Mouse (Mus musculus): ENCODE results near the gene Mxd1. TPM values are rescaled to one million over a fixed set of nuclear protein-coding genes. Genes with fewer than 3 reads are reported as not detected.

Gene Mxd1
- polyA plus RNA-seq, 1 experiment from 2014 or later = 6.4 TPM

GRCm38 (mm10) chr6:86615301-86615700 lies 53.7 kb downstream of the Mxd1 start:
- H3K9ac ChIP-seq (ENCODE audit: low read depth, low read length) = no peak overlapping the region
- H3K27me3 ChIP-seq (ENCODE audit: insufficient read depth, low read length) = no peaks in the 10 kb centered on the region
- 88% methylated on average over 4 of the region's 4 CpGs for WGBS
- no peak overlapping the region for H3K4me2 ChIP-seq (ENCODE audit: low read length)
- TF ChIP-seq CTCF (IDR thresholded peaks at IDR 0.05; ENCODE audit: low read depth) = no peak
- H3K4me1 ChIP-seq (replicated peaks; ENCODE audit: insufficient read depth, low read length) = no peaks in the 10 kb centered on the region
- DNase-seq (ENCODE audit: low spot score) (no peak), ATAC-seq (replicated peaks; ENCODE audit: low FRiP score, low read depth) (no peak)
- no peak overlapping the region for H3K4me3 ChIP-seq (replicated peaks; ENCODE audit: low read depth, low read length)
- no peaks in the 10 kb centered on the region for H3K36me3 ChIP-seq (ENCODE audit: insufficient read depth, low read length)
- H3K9me3 ChIP-seq (replicated peaks; ENCODE audit: low read length) = no peaks in the 10 kb centered on the region
- no peak overlapping the region for H3K27ac ChIP-seq

- Histone ChIP-seq H3K27me3 (ENCODE audit: insufficient read depth, low read length) (no peaks in the 10 kb centered on the region), H3K4me1 (replicated peaks; ENCODE audit: insufficient read depth, low read length) (no peaks in the 10 kb centered on the region), H3K4me3 (replicated peaks; ENCODE audit: low read depth, low read length) (no peak overlapping the region), H3K27ac (0 out of 2 replicates have a peak overlapping the region, but pooled peaks have one; percentile 31), H3K4me2 (ENCODE audit: low read length) (no peak overlapping the region), H3K9ac (ENCODE audit: low read depth, low read length) (no peak overlapping the region), H3K9me3 (replicated peaks; ENCODE audit: low read length) (no peaks in the 10 kb centered on the region), H3K36me3 (ENCODE audit: insufficient read depth, low read length) (no peaks in the 10 kb centered on the region)
- 32% methylated on average over 5 of the region's 5 CpGs for WGBS
- TF ChIP-seq CTCF (IDR thresholded peaks at IDR 0.05; ENCODE audit: low read depth) = no peak
- DNase-seq (ENCODE audit: low spot score) = peak; percentile 9
- ATAC-seq (replicated peaks; ENCODE audit: low FRiP score, low read depth) = peak; percentile 59; the same call in 1 of the 2 replicates
Observed at GRCm38 (mm10) chr6:86610714-86611113, 58.2 kb downstream of the Mxd1 start.

GRCm38 (mm10) chr6:86609235-86609634 lies 59.7 kb downstream of the Mxd1 start:
- no peak for TF ChIP-seq CTCF (IDR thresholded peaks at IDR 0.05; ENCODE audit: low read depth)
- ATAC-seq (replicated peaks; ENCODE audit: low FRiP score, low read depth) (no peak), DNase-seq (ENCODE audit: low spot score) (no peak)
- Histone ChIP-seq H3K9me3 (replicated peaks; ENCODE audit: low read length) (no peaks in the 10 kb centered on the region), H3K36me3 (ENCODE audit: insufficient read depth, low read length) (no peaks in the 10 kb centered on the region), H3K4me3 (replicated peaks; ENCODE audit: low read depth, low read length) (no peak overlapping the region), H3K4me2 (ENCODE audit: low read length) (no peak overlapping the region), H3K9ac (ENCODE audit: low read depth, low read length) (no peak overlapping the region), H3K27ac (no peak overlapping the region), H3K27me3 (ENCODE audit: insufficient read depth, low read length) (no peaks in the 10 kb centered on the region), H3K4me1 (replicated peaks; ENCODE audit: insufficient read depth, low read length) (no peaks in the 10 kb centered on the region)
- WGBS = 93% methylated on average over 6 of the region's 6 CpGs

- 85% methylated on average over 6 of the region's 6 CpGs for WGBS
- Histone ChIP-seq H3K4me2 (ENCODE audit: low read length) (no peak overlapping the region), H3K9ac (ENCODE audit: low read depth, low read length) (no peak overlapping the region), H3K27ac (no peak overlapping the region), H3K9me3 (replicated peaks; ENCODE audit: low read length) (no peaks in the 10 kb centered on the region), H3K27me3 (ENCODE audit: insufficient read depth, low read length) (no peaks in the 10 kb centered on the region), H3K4me1 (replicated peaks; ENCODE audit: insufficient read depth, low read length) (no peaks in the 10 kb centered on the region), H3K4me3 (replicated peaks; ENCODE audit: low read depth, low read length) (no peak overlapping the region), H3K36me3 (ENCODE audit: insufficient read depth, low read length) (no peaks in the 10 kb centered on the region)
- no peak for DNase-seq (ENCODE audit: low spot score)
- TF ChIP-seq CTCF (IDR thresholded peaks at IDR 0.05; ENCODE audit: low read depth) = no peak
- ATAC-seq (replicated peaks; ENCODE audit: low FRiP score, low read depth) = no peak
Observed at GRCm38 (mm10) chr6:86607471-86607870, 61.5 kb downstream of the Mxd1 start.

- H3K9ac ChIP-seq (ENCODE audit: low read depth, low read length) = no peak overlapping the region
- WGBS = 75% methylated on average over 4 of the region's 4 CpGs
- no peak for TF ChIP-seq CTCF (IDR thresholded peaks at IDR 0.05; ENCODE audit: low read depth)
- H3K27ac ChIP-seq = no peak overlapping the region
- no peaks in the 10 kb centered on the region for H3K9me3 ChIP-seq (replicated peaks; ENCODE audit: low read length)
- no peaks in the 10 kb centered on the region for H3K36me3 ChIP-seq (ENCODE audit: insufficient read depth, low read length)
- H3K4me3 ChIP-seq (replicated peaks; ENCODE audit: low read depth, low read length) = no peak overlapping the region
- H3K4me1 ChIP-seq (replicated peaks; ENCODE audit: insufficient read depth, low read length) = no peaks in the 10 kb centered on the region
- DNase-seq (ENCODE audit: low spot score) = no peak
- no peak overlapping the region for H3K4me2 ChIP-seq (ENCODE audit: low read length)
- no peaks in the 10 kb centered on the region for H3K27me3 ChIP-seq (ENCODE audit: insufficient read depth, low read length)
- no peak for ATAC-seq (replicated peaks; ENCODE audit: low FRiP score, low read depth)
Observed at GRCm38 (mm10) chr6:86606289-86606688, 62.7 kb downstream of the Mxd1 start.

- Histone ChIP-seq H3K9ac (ENCODE audit: low read depth, low read length) (no peak overlapping the region), H3K27ac (no peak overlapping the region), H3K9me3 (replicated peaks; ENCODE audit: low read length) (no peaks in the 10 kb centered on the region), H3K4me2 (ENCODE audit: low read length) (no peak overlapping the region), H3K27me3 (ENCODE audit: insufficient read depth, low read length) (no peaks in the 10 kb centered on the region), H3K4me1 (replicated peaks; ENCODE audit: insufficient read depth, low read length) (no peaks in the 10 kb centered on the region), H3K4me3 (replicated peaks; ENCODE audit: low read depth, low read length) (no peak overlapping the region), H3K36me3 (ENCODE audit: insufficient read depth, low read length) (no peaks in the 10 kb centered on the region)
- no peak for TF ChIP-seq CTCF (IDR thresholded peaks at IDR 0.05; ENCODE audit: low read depth)
- no peak; the same call in 1 of the 2 replicates for ATAC-seq (replicated peaks; ENCODE audit: low FRiP score, low read depth)
- no peak for DNase-seq (ENCODE audit: low spot score)
- WGBS = 32% methylated on average over 7 of the region's 7 CpGs
Observed at GRCm38 (mm10) chr6:86605260-86605659, 63.7 kb downstream of the Mxd1 start.

GRCm38 (mm10) chr6:86599951-86600414 lies 69.0 kb downstream of the Mxd1 start:
- H3K27me3 ChIP-seq (ENCODE audit: insufficient read depth, low read length) = no peaks in the 10 kb centered on the region
- peak; percentile 34 for DNase-seq (ENCODE audit: low spot score)
- no peaks in the 10 kb centered on the region for H3K9me3 ChIP-seq (replicated peaks; ENCODE audit: low read length)
- no peak overlapping the region for H3K9ac ChIP-seq (ENCODE audit: low read depth, low read length)
- WGBS = 29% methylated on average over 6 of the region's 6 CpGs
- H3K27ac ChIP-seq = no peak overlapping the region
- no peak overlapping the region for H3K4me3 ChIP-seq (replicated peaks; ENCODE audit: low read depth, low read length)
- H3K36me3 ChIP-seq (ENCODE audit: insufficient read depth, low read length) = no peaks in the 10 kb centered on the region
- H3K4me1 ChIP-seq (replicated peaks; ENCODE audit: insufficient read depth, low read length) = no peaks in the 10 kb centered on the region
- no peak for TF ChIP-seq CTCF (IDR thresholded peaks at IDR 0.05; ENCODE audit: low read depth)
- peak; percentile 37 for ATAC-seq (replicated peaks; ENCODE audit: low FRiP score, low read depth)
- H3K4me2 ChIP-seq (ENCODE audit: low read length) = no peak overlapping the region

All from kidney, postnatal 0 days (tissue).